Mouse (Mus musculus) embryonic facial prominence, embryonic 13.5 days (tissue): ENCODE results near the gene Tnfaip8l3. TPM values are rescaled to one million over a fixed set of nuclear protein-coding genes. Genes with fewer than 3 reads are reported as not detected.
"Not testable (repeated sequence)": the region's sequence is repeated elsewhere in the genome, so short reads cannot be mapped to it uniquely, and the experiment has no call there.

Experiments
- ATAC-seq: fragments of 200-750 bp; cut with Nextera tagmentation; 2 replicates; pipeline ENCODE4 v1.8.0; 2017; ENCODE audit warnings: low read depth; ENCODE audit not compliant: insufficient number of reproducible peaks, insufficient read depth, low FRiP score, low TSS enrichment
- H3K27ac ChIP-seq: fragments of 300-500 bp; sonication (generic); 2 replicates; pipeline ENCODE4 v1.5.1; 2015; ENCODE audit warnings: moderate library complexity, mild to moderate bottlenecking, inconsistent platforms
- H3K27me3 ChIP-seq: fragments of 300-500 bp; sonication (generic); 2 replicates; pipeline ENCODE4 v1.6.1; 2015; ENCODE audit warnings: mild to moderate bottlenecking, inconsistent platforms
- H3K36me3 ChIP-seq: fragments of 300-500 bp; sonication (generic); 2 replicates; pipeline ENCODE4 v1.6.1; 2015; ENCODE audit warnings: mild to moderate bottlenecking, inconsistent platforms
- H3K4me1 ChIP-seq: fragments of 300-500 bp; sonication (generic); 2 replicates; pipeline ENCODE4 v1.6.1; 2015; ENCODE audit warnings: inconsistent platforms
- H3K4me2 ChIP-seq: fragments of 300-500 bp; sonication (generic); 2 replicates; pipeline ENCODE4 v1.6.1; 2015; ENCODE audit warnings: moderate library complexity, mild to moderate bottlenecking, inconsistent platforms
- H3K4me3 ChIP-seq: fragments of 300-500 bp; sonication (generic); 2 replicates; pipeline ENCODE4 v1.5.1; 2015; ENCODE audit warnings: mild to moderate bottlenecking, inconsistent platforms
- H3K9ac ChIP-seq: fragments of 300-500 bp; sonication (generic); 2 replicates; pipeline ENCODE4 v1.6.1; 2015; ENCODE audit warnings: mild to moderate bottlenecking, inconsistent platforms
- H3K9me3 ChIP-seq: fragments of 300-500 bp; sonication (generic); 2 replicates; pipeline ENCODE4 v1.6.1; 2016; ENCODE audit warnings: inconsistent platforms
- WGBS: fragments of 180-500 bp; shearing (Covaris S2); methylation state at CpG from one replicate; pipeline ENCODE4 v1.1.7; 2015; ENCODE audit warnings: mixed read lengths; 5-methylcytosine and 5-hydroxymethylcytosine counted together
- polyA plus RNA-seq: library from polyadenylated mRNA; unstranded; fragments of >200 nt; fragmentation: Nextera tagmentation; extraction: Ambion mirVana; gene quantifications from 2 replicates; pipeline ENCODE4 v1.2.1, GENCODE M21; 2015

Tnfaip8l3 gene
- polyA plus RNA-seq, 1 experiment from 2014 or later, result 0.86 TPM

DNA sequence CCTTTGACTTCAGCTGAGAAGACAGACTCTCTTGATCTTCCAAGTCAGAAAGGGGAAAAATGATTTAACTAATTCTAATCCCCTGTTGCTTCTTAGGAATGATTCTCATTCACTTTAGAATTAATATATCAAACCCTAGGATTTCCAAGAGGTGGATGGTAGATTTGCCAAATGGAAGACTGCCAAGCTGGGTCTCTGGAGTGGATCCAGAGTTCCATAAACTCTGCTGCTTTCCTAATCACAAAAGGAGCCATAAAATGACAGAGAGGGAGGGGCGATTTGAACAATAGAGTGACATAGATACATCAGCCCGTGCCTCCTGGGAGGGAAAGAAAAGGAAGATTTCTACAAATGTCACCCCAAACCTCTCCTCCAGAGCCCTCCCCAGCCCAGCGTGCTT is 3.4 kb downstream of the Tnfaip8l3 start:
- H3K4me3 ChIP-seq, result no peak overlapping the region
- H3K36me3 ChIP-seq, result no peaks in the 10 kb centered on the region
- peaks cover 30% of the 10 kb centered on the region for H3K4me1 ChIP-seq
- no peak for ATAC-seq
- H3K9me3 ChIP-seq, result no peaks in the 10 kb centered on the region
- no peak overlapping the region for H3K4me2 ChIP-seq
- H3K9ac ChIP-seq, result no peak overlapping the region
- 61% methylated on average over 3 of the region's 3 CpGs for WGBS
- no peak overlapping the region for H3K27ac ChIP-seq
- peaks cover 42% of the 10 kb centered on the region for H3K27me3 ChIP-seq

DNA sequence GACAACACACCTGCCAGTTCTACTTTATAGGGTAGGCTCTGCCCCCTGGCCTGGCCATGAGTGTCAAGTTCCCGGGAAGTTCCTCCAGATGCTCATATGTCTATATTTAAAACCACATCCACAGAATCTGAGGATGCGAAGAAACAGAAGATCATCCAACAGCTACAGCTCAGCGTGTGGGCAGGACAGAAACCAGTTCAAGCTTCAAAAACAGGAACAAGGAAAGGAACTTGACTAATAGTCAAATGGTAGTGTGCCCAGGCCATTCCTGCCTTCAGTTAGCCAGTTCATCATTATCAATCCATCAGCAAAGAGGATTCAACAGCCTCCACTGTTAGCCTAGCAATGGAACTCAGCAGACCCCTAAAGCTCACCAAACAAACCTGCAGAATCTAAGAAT is 4.5 kb downstream of the Tnfaip8l3 start:
- Histone ChIP-seq H3K27me3 (peaks cover 35% of the 10 kb centered on the region), H3K4me2 (no peak overlapping the region), H3K36me3 (no peaks in the 10 kb centered on the region), H3K9ac (no peak overlapping the region), H3K4me1 (peaks cover 24% of the 10 kb centered on the region), H3K4me3 (no peak overlapping the region), H3K9me3 (no peaks in the 10 kb centered on the region), H3K27ac (no peak overlapping the region)
- no peak for ATAC-seq
- 72% methylated on average over 3 of the region's 3 CpGs for WGBS

DNA sequence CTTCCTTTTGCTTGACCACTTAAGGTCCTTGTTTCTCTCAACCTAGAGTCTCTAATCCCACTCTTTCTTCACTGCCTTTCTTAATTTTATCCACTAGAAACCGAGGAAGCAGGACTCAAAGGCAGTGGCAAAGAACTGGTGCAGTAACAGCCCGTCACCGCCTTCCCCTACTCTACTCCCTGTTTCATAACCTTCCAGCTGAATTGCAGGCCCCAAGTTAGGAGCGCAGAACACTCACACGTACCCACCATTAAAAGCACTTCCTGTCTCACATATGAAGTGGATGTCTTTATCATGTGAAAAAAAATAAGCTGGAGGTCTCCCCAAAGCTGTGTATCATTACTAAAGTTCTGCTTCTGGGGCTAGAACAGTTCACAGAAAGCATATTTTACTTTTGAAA is 6.5 kb downstream of the Tnfaip8l3 start:
- Histone ChIP-seq H3K9me3 (no peaks in the 10 kb centered on the region), H3K27ac (no peak overlapping the region)
- ATAC-seq, result no peak

DNA sequence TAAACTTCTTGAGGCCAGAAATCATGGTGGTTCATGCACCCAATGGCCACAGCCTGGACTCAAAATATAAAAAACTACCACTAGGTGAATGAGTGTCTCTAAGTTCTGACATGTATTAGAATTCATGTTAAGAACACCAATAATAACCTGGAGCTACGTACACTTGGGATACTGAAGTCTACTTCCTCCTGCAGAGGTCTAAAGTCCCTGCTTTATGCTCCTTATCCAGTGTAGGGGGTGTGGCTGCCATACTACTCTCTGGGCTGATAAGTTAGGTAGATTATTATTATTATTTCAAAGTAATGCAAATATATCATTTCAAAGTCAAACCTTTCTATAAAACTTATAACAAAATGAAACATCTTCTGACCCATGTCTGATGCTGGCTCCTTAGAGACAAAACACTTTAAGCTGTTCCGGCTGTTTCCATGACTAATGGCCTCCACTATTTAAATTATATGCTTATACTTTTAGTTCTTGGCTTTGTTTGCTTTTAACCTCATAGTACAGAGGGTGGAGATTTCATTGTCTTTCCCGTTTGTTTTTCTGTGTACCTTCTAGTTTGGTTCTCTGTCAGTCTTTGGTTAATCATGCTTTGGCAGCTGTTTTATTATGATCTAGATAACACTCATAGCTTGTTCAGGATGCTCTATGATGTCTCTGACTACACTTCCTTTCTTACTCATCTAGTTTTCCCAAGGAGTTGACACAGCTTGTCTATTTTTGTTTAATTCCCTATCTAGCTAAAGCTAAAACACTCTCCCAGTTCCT is 16.7 kb downstream of the Tnfaip8l3 start:
- Histone ChIP-seq H3K4me3 (no peak overlapping the region), H3K27me3 (no peaks in the 10 kb centered on the region), H3K4me1 (no peaks in the 10 kb centered on the region), H3K4me2 (no peak overlapping the region), H3K9ac (no peak overlapping the region), H3K9me3 (no peaks in the 10 kb centered on the region), H3K36me3 (no peaks in the 10 kb centered on the region), H3K27ac (no peak overlapping the region)
- 76% methylated on average over 3 of the region's 3 CpGs for WGBS
- ATAC-seq, result no peak

More for the DNA sequence above, 6.5 kb downstream of the Tnfaip8l3 start:
- Histone ChIP-seq H3K4me2 (no peak overlapping the region), H3K27me3 (peaks cover 15% of the 10 kb centered on the region), H3K4me1 (0 out of 2 replicates have a peak, but pooled peaks cover 12% of the 10 kb centered on the region), H3K4me3 (no peak overlapping the region), H3K9ac (no peak overlapping the region), H3K36me3 (no peaks in the 10 kb centered on the region)
- WGBS, result 72% methylated on average over 5 of the region's 5 CpGs

DNA sequence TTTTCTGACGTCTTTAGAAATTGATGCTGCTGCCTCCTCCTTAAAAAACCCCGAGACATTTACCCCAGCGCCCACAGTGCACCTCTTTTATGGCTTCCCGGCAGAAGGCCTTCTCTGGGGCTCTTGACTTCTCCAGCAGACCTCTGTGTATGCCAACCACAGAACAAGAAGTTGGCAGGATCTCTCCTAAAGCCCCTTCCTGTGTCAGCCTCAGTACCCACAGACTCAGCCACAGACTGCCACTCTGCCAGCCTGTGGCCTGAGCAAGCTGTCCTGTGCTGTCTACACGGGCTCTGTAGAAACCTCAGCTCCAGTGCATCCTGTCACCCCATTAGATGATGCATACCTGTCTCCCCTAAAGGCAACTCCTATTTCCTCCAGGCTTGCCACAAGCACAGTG is 19.2 kb downstream of the Tnfaip8l3 start:
- Histone ChIP-seq H3K9me3 (no peaks in the 10 kb centered on the region), H3K4me3 (no peak overlapping the region), H3K27ac (no peak overlapping the region), H3K4me1 (no peaks in the 10 kb centered on the region), H3K36me3 (no peaks in the 10 kb centered on the region), H3K9ac (no peak overlapping the region), H3K4me2 (no peak overlapping the region), H3K27me3 (no peaks in the 10 kb centered on the region; the same call in 1 of the 2 replicates)
- no peak for ATAC-seq
- 68% methylated on average over 5 of the region's 5 CpGs for WGBS

DNA sequence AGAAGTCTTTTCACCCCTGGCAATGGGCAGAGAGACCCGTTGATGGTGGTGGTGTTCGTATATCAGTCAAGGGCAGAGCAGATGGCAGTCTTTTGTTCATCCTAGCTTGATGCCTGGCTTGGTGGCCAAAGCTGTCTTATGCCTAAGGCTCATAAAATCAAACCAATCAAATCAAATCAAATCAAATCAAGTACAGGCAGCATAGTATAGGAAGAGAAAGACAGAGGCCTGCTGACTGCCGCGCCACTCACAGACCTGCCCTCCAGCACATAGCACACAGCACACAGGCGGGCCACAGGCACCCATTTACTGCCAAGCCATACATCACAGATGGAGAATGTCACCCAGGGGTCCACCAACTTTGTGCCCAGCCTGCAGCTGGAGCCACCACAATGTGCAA is 25.1 kb downstream of the Tnfaip8l3 start:
- H3K4me3 ChIP-seq, result no peak overlapping the region
- H3K27ac ChIP-seq, result no peak overlapping the region
- no peak overlapping the region for H3K9ac ChIP-seq
- no peaks in the 10 kb centered on the region for H3K36me3 ChIP-seq
- H3K9me3 ChIP-seq, result no peaks in the 10 kb centered on the region
- no peaks in the 10 kb centered on the region; the same call in 1 of the 2 replicates for H3K27me3 ChIP-seq
- H3K4me2 ChIP-seq, result no peak overlapping the region
- no peaks in the 10 kb centered on the region for H3K4me1 ChIP-seq
- no peak for ATAC-seq
- 86% methylated on average over 5 of the region's 5 CpGs for WGBS

DNA sequence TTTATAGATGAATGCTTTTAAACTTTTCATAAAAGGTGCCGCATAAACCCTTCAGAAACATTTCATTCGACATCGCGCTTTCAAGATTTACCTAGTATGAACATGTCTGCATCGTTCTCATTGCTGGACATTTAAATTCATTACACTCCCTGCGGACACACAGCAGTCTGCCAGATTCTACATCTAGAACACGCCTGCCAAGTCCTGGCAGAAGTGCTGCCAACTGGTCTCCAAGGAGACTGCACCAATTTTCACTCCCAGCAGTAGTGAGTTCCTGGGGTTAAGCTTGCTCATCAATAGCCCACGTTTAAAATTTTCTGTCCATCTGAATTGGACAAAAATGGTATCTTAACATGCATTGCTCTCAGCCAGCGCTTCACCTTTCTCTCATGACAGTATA is 30.5 kb downstream of the Tnfaip8l3 start:
- Histone ChIP-seq H3K27ac (no peak overlapping the region), H3K9ac (no peak overlapping the region), H3K4me3 (no peak overlapping the region), H3K4me1 (no peaks in the 10 kb centered on the region), H3K9me3 (no peaks in the 10 kb centered on the region), H3K4me2 (no peak overlapping the region), H3K27me3 (no peaks in the 10 kb centered on the region), H3K36me3 (no peaks in the 10 kb centered on the region)
- no peak for ATAC-seq
- WGBS, result 75% methylated on average over 9 of the region's 9 CpGs

DNA sequence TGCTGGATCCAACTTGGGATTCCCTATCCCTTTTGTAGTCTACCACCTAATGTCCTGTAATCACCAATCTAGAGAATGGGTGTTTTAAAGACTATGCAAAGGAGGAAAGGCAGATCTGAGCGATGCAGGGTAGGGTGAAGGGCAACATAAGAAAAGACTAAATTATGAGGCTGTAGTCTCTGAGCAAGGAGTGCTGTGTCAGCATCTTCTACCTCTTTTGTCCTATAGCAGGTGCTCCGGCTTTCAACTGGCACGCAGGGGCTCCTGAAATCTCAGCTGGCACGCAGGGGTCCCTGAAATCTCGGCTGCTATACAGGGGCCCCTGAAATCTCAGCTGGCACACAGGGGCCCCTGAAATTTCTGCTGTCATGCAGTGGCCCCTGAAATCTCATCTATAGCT is 33.5 kb downstream of the Tnfaip8l3 start:
- 84% methylated on average over 5 of the region's 5 CpGs for WGBS
- no peak overlapping the region for H3K4me2 ChIP-seq
- ATAC-seq, result no peak

DNA sequence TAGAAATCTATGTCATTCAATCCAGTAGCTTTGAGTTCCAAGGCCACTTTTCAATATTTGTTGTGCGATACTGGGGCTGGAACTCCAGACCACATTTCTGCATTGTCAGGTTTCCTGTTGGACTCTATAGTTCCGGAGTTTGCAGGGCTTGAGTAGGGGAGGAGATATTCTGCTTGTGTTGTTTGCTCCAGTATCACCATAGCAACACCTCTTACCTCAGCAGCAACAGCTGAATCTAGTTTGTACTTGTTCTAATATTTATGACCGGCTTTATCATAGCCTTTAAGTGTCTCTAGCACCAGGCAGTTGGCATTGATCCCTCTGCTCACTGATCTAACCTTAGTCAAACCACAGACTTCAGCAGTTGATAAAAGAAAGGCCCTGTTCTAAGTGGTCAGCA is 45.4 kb downstream of the Tnfaip8l3 start:
- Histone ChIP-seq H3K4me3 (no peak overlapping the region), H3K27me3 (no peaks in the 10 kb centered on the region), H3K4me1 (no peaks in the 10 kb centered on the region), H3K4me2 (no peak overlapping the region), H3K9me3 (no peaks in the 10 kb centered on the region), H3K36me3 (no peaks in the 10 kb centered on the region), H3K27ac (no peak overlapping the region), H3K9ac (no peak overlapping the region)
- no peak for ATAC-seq
- 57% methylated on average over 3 of the region's 3 CpGs for whole genome bisulfite sequencing

More for the DNA sequence above, 33.5 kb downstream of the Tnfaip8l3 start:
- no peaks in the 10 kb centered on the region for H3K27me3 ChIP-seq
- H3K27ac ChIP-seq, result no peak overlapping the region
- no peaks in the 10 kb centered on the region for H3K4me1 ChIP-seq
- no peak overlapping the region for H3K9ac ChIP-seq
- H3K4me3 ChIP-seq, result no peak overlapping the region
- no peaks in the 10 kb centered on the region for H3K9me3 ChIP-seq
- H3K36me3 ChIP-seq, result no peaks in the 10 kb centered on the region

DNA sequence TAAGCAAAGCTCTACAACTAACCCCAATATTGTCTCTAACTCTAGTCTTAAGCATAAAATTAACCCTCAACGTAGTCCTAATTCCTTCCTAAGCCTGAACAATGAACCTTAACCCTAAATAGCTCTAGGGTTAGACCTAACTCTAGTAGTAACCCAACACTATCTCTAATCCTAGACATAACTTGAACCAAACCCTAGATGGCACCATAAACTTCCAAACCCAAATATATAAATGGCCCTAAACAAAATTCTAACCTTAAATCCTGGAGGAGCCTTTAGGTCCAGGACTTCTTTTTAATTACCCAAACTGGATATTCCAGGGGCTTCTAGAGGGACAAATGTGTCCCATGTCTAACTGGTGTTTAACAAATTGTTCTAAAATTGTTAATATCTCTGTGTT is 73.7 kb downstream of the Tnfaip8l3 start:
- peaks cover 3% of the 10 kb centered on the region; the same call in 1 of the 2 replicates for H3K4me1 ChIP-seq
- no peaks in the 10 kb centered on the region for H3K36me3 ChIP-seq
- WGBS, result 43% methylated on average over 1 of the region's 1 CpGs
- H3K4me2 ChIP-seq, result no peak overlapping the region
- H3K27me3 ChIP-seq, result no peaks in the 10 kb centered on the region
- ATAC-seq, result no peak
- no peak overlapping the region for H3K9ac ChIP-seq
- H3K9me3 ChIP-seq, result no peaks in the 10 kb centered on the region
- no peak overlapping the region for H3K4me3 ChIP-seq
- H3K27ac ChIP-seq, result no peak overlapping the region

DNA sequence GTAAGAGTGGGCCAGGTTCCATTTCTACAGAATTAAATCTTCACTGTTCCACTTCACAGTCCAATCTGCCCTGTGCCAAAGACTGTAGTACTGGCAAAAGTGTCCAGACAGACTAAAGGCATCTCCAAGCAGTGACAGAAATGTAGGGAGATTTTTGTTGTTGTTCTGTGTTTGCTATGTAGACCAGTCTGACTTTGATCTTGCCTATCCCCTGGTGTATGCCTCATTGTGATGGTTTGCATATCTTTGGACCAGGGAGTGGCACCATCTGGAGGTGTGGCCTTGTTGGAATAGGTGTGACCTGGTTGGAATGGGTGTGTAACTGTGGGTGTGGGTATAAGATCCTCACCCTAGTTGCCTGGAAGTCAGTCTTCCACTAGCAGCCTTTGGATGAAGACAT is 75.6 kb downstream of the Tnfaip8l3 start:
- ATAC-seq, result not testable (repeated sequence)

DNA sequence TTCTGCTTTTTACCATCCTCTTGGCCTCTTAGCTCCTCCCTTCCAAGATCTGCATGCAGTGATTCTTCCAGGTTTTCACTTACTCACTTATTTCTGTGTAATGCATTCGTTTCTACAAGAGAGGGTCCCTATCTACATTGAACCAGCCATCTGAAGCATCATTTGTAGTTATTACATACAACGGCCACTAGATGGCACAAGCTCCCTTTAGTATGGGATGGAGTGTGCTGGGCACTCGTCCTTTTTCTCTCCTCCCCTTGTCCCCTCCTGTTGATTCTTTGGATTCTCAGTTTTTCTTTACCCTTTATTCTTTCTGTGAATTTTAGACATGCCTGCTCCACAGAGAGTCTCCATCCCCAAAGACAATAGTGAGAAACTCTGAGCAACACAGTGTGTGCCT is 77.3 kb downstream of the Tnfaip8l3 start:
- WGBS, result 4% methylated on average over 3 of the region's 3 CpGs
- no peak overlapping the region for H3K9ac ChIP-seq
- H3K4me3 ChIP-seq, result no peak overlapping the region
- H3K9me3 ChIP-seq, result no peaks in the 10 kb centered on the region
- no peak for ATAC-seq
- no peaks in the 10 kb centered on the region for H3K36me3 ChIP-seq
- no peak overlapping the region for H3K4me2 ChIP-seq
- no peak overlapping the region for H3K27ac ChIP-seq
- peaks cover 3% of the 10 kb centered on the region; the same call in 1 of the 2 replicates for H3K4me1 ChIP-seq
- H3K27me3 ChIP-seq, result peaks cover 4% of the 10 kb centered on the region

More for the DNA sequence above, 75.6 kb downstream of the Tnfaip8l3 start:
- not testable (repeated sequence) for H3K27me3 ChIP-seq, H3K27ac ChIP-seq, H3K9me3 ChIP-seq, H3K4me3 ChIP-seq, H3K9ac ChIP-seq, H3K36me3 ChIP-seq, H3K4me2 ChIP-seq, H3K4me1 ChIP-seq
